Mouse (Mus musculus): ENCODE results near the gene Zfp52. TPM values are rescaled to one million over a fixed set of nuclear protein-coding genes. Genes with fewer than 3 reads are reported as not detected.

Zfp52 gene
- polyA plus RNA-seq, 1 experiment from 2014 or later: 3.0 TPM

Other genes starting within 250 kb of the Zfp52 start
- not detected in 2 replicates for gene Vmn1r237, start 223.7 kb upstream of the Zfp52 start, polyA plus RNA-seq (2014; fragmentation: Nextera tagmentation; extraction: Ambion mirVana)
- 3.8 and 4.2 TPM in 2 replicates for gene Zfp677, start 151.8 kb upstream of the Zfp52 start, polyA plus RNA-seq (2014; fragmentation: Nextera tagmentation; extraction: Ambion mirVana)
- gene Zfp54, start 112.3 kb upstream of the Zfp52 start, polyA plus RNA-seq (2014; fragmentation: Nextera tagmentation; extraction: Ambion mirVana): 5.8 and 6.9 TPM in 2 replicates
- 17.0 and 17.5 TPM in 2 replicates for gene Zfp51, start 85.2 kb upstream of the Zfp52 start, polyA plus RNA-seq (2014; fragmentation: Nextera tagmentation; extraction: Ambion mirVana)
- gene Zfp53, start 46.5 kb upstream of the Zfp52 start, polyA plus RNA-seq (2014; fragmentation: Nextera tagmentation; extraction: Ambion mirVana): 9.4 and 14.1 TPM in 2 replicates
- gene Zfp948, start 31.5 kb downstream of the Zfp52 start, polyA plus RNA-seq (2014; fragmentation: Nextera tagmentation; extraction: Ambion mirVana): 22.8 and 24.3 TPM in 2 replicates
- gene Zfp983, start 115.1 kb downstream of the Zfp52 start, polyA plus RNA-seq (2014; fragmentation: Nextera tagmentation; extraction: Ambion mirVana): 2.6 and 4.4 TPM in 2 replicates
- 6.1 and 7.7 TPM in 2 replicates for gene Gm10226, start 156.3 kb downstream of the Zfp52 start, polyA plus RNA-seq (2014; fragmentation: Nextera tagmentation; extraction: Ambion mirVana)
- gene Zfp760, start 172.2 kb downstream of the Zfp52 start, polyA plus RNA-seq (2014; fragmentation: Nextera tagmentation; extraction: Ambion mirVana): 12.9 and 18.4 TPM in 2 replicates
- 5.1 and 8.8 TPM in 2 replicates for gene Zfp229, start 195.3 kb downstream of the Zfp52 start, polyA plus RNA-seq (2014; fragmentation: Nextera tagmentation; extraction: Ambion mirVana)